Mouse (Mus musculus): ENCODE results near the gene Gpr55. TPM values are rescaled to one million over a fixed set of nuclear protein-coding genes. Genes with fewer than 3 reads are reported as not detected.

Gpr55 gene
- total and polyA plus RNA-seq, 2 experiments from 2014 or later, result 0.19 to 0.22 TPM

GRCm38 (mm10) chr1:85928688-85929065 lies 32.1 kb downstream of the Gpr55 start:
- Histone ChIP-seq H3K27ac (ENCODE audit: low read depth, low read length) (peak overlapping the region; percentile 80), H3K4me2 (ENCODE audit: low read depth, low read length, poor library complexity, severe bottlenecking) (no peak overlapping the region), H3K36me3 (ENCODE audit: insufficient read depth, low read length) (no peaks in the 10 kb centered on the region), H3K9me3 (ENCODE audit: low read length) (no peaks in the 10 kb centered on the region), H3K4me1 (ENCODE audit: insufficient read depth, low read length) (peaks cover 25% of the 10 kb centered on the region; the same call in 1 of the 2 replicates), H3K4me3 (ENCODE audit: low read depth, low read length) (no peak overlapping the region), H3K27me3 (ENCODE audit: insufficient read depth, low read length) (no peaks in the 10 kb centered on the region), H3K9ac (replicated peaks; ENCODE audit: low read length, poor library complexity, severe bottlenecking) (no peak overlapping the region)
- WGBS, result 45% methylated on average over 4 of the region's 4 CpGs
- ATAC-seq (ENCODE audit: low FRiP score) (peak; percentile 15), DNase-seq (ENCODE audit: low spot score) (no peak)
- no peak for TF ChIP-seq CTCF (IDR thresholded peaks at IDR 0.05)

- H3K27me3 ChIP-seq (ENCODE audit: insufficient read depth, low read length), result no peaks in the 10 kb centered on the region
- peak; percentile 29; the same call in 1 of the 2 replicates for TF ChIP-seq CTCF (IDR thresholded peaks at IDR 0.05)
- ATAC-seq (ENCODE audit: low FRiP score), result peak; percentile 85
- H3K4me1 ChIP-seq (ENCODE audit: insufficient read depth, low read length), result peaks cover 21% of the 10 kb centered on the region; the same call in 1 of the 2 replicates
- peak within 1 kb of the TSS; percentile 80 for H3K27ac ChIP-seq (ENCODE audit: low read depth, low read length)
- no peak within 1 kb of the TSS for H3K9ac ChIP-seq (replicated peaks; ENCODE audit: low read length, poor library complexity, severe bottlenecking)
- no peak within 1 kb of the TSS for H3K4me3 ChIP-seq (ENCODE audit: low read depth, low read length)
- peak; percentile 97 for DNase-seq (ENCODE audit: low spot score)
- no peaks in the 10 kb centered on the region for H3K9me3 ChIP-seq (ENCODE audit: low read length)
- WGBS, result 10% methylated on average over 4 of the region's 4 CpGs
- no peak within 1 kb of the TSS for H3K4me2 ChIP-seq (ENCODE audit: low read depth, low read length, poor library complexity, severe bottlenecking)
- no peaks in the 10 kb centered on the region for H3K36me3 ChIP-seq (ENCODE audit: insufficient read depth, low read length)
Measured at GRCm38 (mm10) chr1:85928057-85928687, 32.6 kb downstream of the Gpr55 start, which contains the start of gene 4933407L21Rik. Gene 4933407L21Rik, plus strand, starts transcription at chr1:85928483.

GRCm38 (mm10) chr1:85925183-85925582 lies 35.6 kb downstream of the Gpr55 start:
- TF ChIP-seq CTCF (IDR thresholded peaks at IDR 0.05), result no peak
- Histone ChIP-seq H3K36me3 (ENCODE audit: insufficient read depth, low read length) (no peaks in the 10 kb centered on the region), H3K27me3 (ENCODE audit: insufficient read depth, low read length) (no peaks in the 10 kb centered on the region), H3K9me3 (ENCODE audit: low read length) (no peaks in the 10 kb centered on the region), H3K9ac (replicated peaks; ENCODE audit: low read length, poor library complexity, severe bottlenecking) (no peak overlapping the region), H3K4me3 (ENCODE audit: low read depth, low read length) (no peak overlapping the region), H3K27ac (ENCODE audit: low read depth, low read length) (no peak overlapping the region), H3K4me1 (ENCODE audit: insufficient read depth, low read length) (peaks cover 24% of the 10 kb centered on the region; the same call in 1 of the 2 replicates), H3K4me2 (ENCODE audit: low read depth, low read length, poor library complexity, severe bottlenecking) (no peak overlapping the region)
- WGBS, result 87% methylated on average over 5 of the region's 5 CpGs
- DNase-seq (ENCODE audit: low spot score), result no peak
- ATAC-seq (ENCODE audit: low FRiP score), result no peak

- ATAC-seq (ENCODE audit: low FRiP score) (no peak), DNase-seq (ENCODE audit: low spot score) (no peak)
- Histone ChIP-seq H3K4me2 (ENCODE audit: low read depth, low read length, poor library complexity, severe bottlenecking) (no peak overlapping the region), H3K9me3 (ENCODE audit: low read length) (no peaks in the 10 kb centered on the region), H3K4me1 (ENCODE audit: insufficient read depth, low read length) (peaks cover 13% of the 10 kb centered on the region), H3K4me3 (ENCODE audit: low read depth, low read length) (no peak overlapping the region), H3K9ac (replicated peaks; ENCODE audit: low read length, poor library complexity, severe bottlenecking) (no peak overlapping the region), H3K27me3 (ENCODE audit: insufficient read depth, low read length) (no peaks in the 10 kb centered on the region), H3K27ac (ENCODE audit: low read depth, low read length) (peak overlapping the region; percentile 48), H3K36me3 (ENCODE audit: insufficient read depth, low read length) (no peaks in the 10 kb centered on the region)
- 51% methylated on average over 5 of the region's 5 CpGs for WGBS
- TF ChIP-seq CTCF (IDR thresholded peaks at IDR 0.05), result no peak
Measured at GRCm38 (mm10) chr1:85922865-85923211, 38.0 kb downstream of the Gpr55 start.

DNA sequence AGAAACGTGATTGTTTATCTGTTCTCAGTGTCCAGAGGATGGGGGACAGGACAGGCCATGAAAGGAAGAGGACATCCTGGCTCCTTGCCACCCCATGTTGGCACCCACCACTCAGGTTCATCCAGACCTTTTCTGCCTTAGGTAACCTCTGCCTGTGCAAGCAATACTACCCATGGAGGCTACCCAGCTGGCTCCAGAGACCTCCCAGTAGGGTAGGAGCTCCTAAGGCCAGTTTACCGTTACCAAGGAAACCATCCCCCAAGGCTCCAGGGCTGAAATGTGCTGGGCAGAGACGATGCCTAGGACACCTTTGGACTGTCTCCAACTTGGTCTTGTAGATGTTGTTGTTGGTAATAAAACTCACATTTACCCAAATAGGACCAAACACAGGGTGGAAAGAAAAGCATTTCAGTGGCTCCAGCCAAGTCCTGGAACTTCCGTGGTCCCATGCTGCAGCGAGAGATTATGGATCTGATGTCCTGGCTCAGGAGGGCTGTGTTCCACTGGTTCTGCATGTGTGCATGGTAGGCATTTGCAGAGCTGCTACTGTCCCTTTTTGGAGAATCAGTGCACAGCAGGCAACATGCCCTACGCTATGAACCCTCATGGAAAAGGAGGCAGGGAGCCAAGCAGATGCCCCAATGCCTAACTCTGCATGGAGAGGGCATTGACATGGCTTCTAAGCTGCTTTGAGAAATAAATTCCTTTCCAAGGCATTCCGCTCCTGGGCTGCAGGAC lies 38.5 kb downstream of the Gpr55 start:
- ATAC-seq (ENCODE audit: low FRiP score) (peak; percentile 66), DNase-seq (ENCODE audit: low spot score) (peak; percentile 91)
- H3K9me3 ChIP-seq (ENCODE audit: low read length), result no peaks in the 10 kb centered on the region
- no peaks in the 10 kb centered on the region for H3K27me3 ChIP-seq (ENCODE audit: insufficient read depth, low read length)
- no peak for TF ChIP-seq CTCF (IDR thresholded peaks at IDR 0.05)
- peaks cover 14% of the 10 kb centered on the region for H3K4me1 ChIP-seq (ENCODE audit: insufficient read depth, low read length)
- no peak overlapping the region for H3K4me3 ChIP-seq (ENCODE audit: low read depth, low read length)
- H3K4me2 ChIP-seq (ENCODE audit: low read depth, low read length, poor library complexity, severe bottlenecking), result no peak overlapping the region
- no peak overlapping the region for H3K9ac ChIP-seq (replicated peaks; ENCODE audit: low read length, poor library complexity, severe bottlenecking)
- 46% methylated on average over 7 of the region's 7 CpGs for WGBS
- H3K36me3 ChIP-seq (ENCODE audit: insufficient read depth, low read length), result no peaks in the 10 kb centered on the region
- peak overlapping the region; percentile 48 for H3K27ac ChIP-seq (ENCODE audit: low read depth, low read length)

GRCm38 (mm10) chr1:85921725-85922124 lies 39.1 kb downstream of the Gpr55 start:
- Histone ChIP-seq H3K4me3 (ENCODE audit: low read depth, low read length) (no peak overlapping the region), H3K9me3 (ENCODE audit: low read length) (no peaks in the 10 kb centered on the region), H3K27me3 (ENCODE audit: insufficient read depth, low read length) (no peaks in the 10 kb centered on the region), H3K9ac (replicated peaks; ENCODE audit: low read length, poor library complexity, severe bottlenecking) (no peak overlapping the region), H3K36me3 (ENCODE audit: insufficient read depth, low read length) (no peaks in the 10 kb centered on the region), H3K4me1 (ENCODE audit: insufficient read depth, low read length) (peaks cover 19% of the 10 kb centered on the region), H3K27ac (ENCODE audit: low read depth, low read length) (peak overlapping the region; percentile 48; the same call in 1 of the 2 replicates), H3K4me2 (ENCODE audit: low read depth, low read length, poor library complexity, severe bottlenecking) (no peak overlapping the region)
- DNase-seq (ENCODE audit: low spot score) (peak; percentile 71), ATAC-seq (ENCODE audit: low FRiP score) (peak; percentile 24)
- 63% methylated on average over 7 of the region's 7 CpGs for WGBS
- no peak for TF ChIP-seq CTCF (IDR thresholded peaks at IDR 0.05)
